Mouse (Mus musculus): Measurements from ENCODE around the gene Tmem127. TPM values are rescaled to one million over a fixed set of nuclear protein-coding genes. Genes with fewer than 3 reads are reported as not detected.
"Not testable (repeated sequence)": the region's sequence is repeated elsewhere in the genome, so short reads cannot be mapped to it uniquely, and the experiment has no call there.

Tmem127 gene
- 26.5 and 26.6 TPM in 2 replicates for polyA plus RNA-seq (2015; fragmentation: Nextera tagmentation; extraction: Ambion mirVana)

DNA sequence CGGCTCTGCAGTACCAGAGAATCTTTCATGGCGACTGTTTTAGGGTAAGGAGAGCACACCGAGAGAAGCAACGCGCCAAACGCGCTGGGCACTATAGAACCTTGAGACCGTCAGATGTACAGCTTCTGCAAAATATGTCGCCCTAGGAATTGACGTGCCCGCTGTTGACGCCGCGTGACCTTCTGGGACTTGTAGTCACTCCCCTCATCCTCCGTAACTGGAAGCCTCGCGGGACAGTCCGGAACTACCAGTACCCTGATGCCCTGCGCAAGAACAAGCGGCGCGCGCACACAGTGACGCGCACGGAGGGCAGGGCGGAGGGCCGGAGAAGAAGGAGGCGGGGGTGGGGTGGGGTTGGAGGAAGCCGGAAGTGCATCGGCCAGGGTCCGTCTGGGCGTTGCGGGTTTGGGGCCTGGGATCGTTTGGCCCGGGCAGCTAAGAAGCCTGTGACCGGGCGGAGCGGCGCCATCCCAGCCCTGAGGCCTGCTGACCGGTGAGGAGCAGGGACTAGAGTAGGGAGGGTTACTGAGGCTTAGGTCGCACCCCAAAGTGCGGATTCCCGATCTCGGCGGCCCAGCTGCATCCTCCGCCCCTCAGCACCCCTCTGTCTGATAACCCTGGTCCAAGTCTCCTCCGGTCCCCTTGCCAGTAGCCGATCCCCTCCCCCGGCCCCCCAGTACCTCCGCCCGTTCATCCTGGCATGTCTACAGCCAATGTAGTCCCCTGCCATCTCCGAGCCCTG, at the start of gene Tmem127, which contains the start of gene Ciao1:
Gene Tmem127 (plus strand): TSS at position 317 of the 742 bp plus-strand sequence.
Gene Ciao1 (minus strand): TSS at position 225 of the 742 bp plus-strand sequence.
- Histone ChIP-seq H3K4me1 (replicated peaks; ENCODE audit: control insufficient read depth, insufficient read depth, low read length) (peaks cover 16% of the 10 kb centered on the region), H3K9ac (ENCODE audit: low read length) (peak within 1 kb of the TSS; percentile 96), H3K4me2 (ENCODE audit: low read depth, low read length) (peak within 1 kb of the TSS; percentile 95), H3K27ac (ENCODE audit: low read length) (peak within 1 kb of the TSS; percentile 38; the same call in 1 of the 2 replicates), H3K36me3 (ENCODE audit: control insufficient read depth, insufficient read depth, low read length) (peaks cover 13% of the 10 kb centered on the region), H3K4me3 (ENCODE audit: low read length) (peak within 1 kb of the TSS; percentile 93), H3K27me3 (ENCODE audit: control insufficient read depth, insufficient read depth, low read depth, low read length) (no peaks in the 10 kb centered on the region), H3K9me3 (ENCODE audit: control insufficient read depth, low read length) (no peaks in the 10 kb centered on the region)
- peak; percentile 99 for ATAC-seq (ENCODE audit: low read depth)
- WGBS, result under 1% methylated on average over 53 of the region's 53 CpGs

DNA sequence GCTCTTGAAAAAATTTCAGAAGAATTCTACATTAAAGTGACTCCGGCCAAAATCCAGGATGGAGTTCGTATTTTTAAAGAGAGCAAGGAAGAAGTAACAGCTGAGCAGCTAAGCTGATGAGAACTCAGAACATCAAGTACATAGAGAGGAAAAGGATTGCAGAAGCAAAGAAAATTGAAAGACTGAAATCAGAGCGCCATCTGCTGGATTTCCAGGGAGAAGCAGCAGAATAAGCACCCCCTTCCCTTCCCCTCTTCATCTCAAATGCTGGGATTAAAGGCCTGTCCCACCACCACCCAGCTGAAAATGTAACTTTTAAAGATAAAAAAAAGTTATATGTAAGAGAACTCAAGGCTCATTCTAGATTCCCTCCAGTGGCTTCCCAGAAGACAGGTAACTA, 42.8 kb upstream of the Tmem127 start:
- no peaks in the 10 kb centered on the region for H3K9me3 ChIP-seq (ENCODE audit: control insufficient read depth, low read length)
- H3K4me2 ChIP-seq (ENCODE audit: low read depth, low read length), result no peak overlapping the region
- H3K4me3 ChIP-seq (ENCODE audit: low read length), result no peak overlapping the region
- WGBS, result 28% methylated on average over 3 of the region's 3 CpGs
- peaks cover 2% of the 10 kb centered on the region; the same call in 1 of the 2 replicates for H3K36me3 ChIP-seq (ENCODE audit: control insufficient read depth, insufficient read depth, low read length)
- no peak overlapping the region for H3K27ac ChIP-seq (ENCODE audit: low read length)
- peaks cover 9% of the 10 kb centered on the region for H3K4me1 ChIP-seq (replicated peaks; ENCODE audit: control insufficient read depth, insufficient read depth, low read length)
- no peaks in the 10 kb centered on the region for H3K27me3 ChIP-seq (ENCODE audit: control insufficient read depth, insufficient read depth, low read depth, low read length)
- ATAC-seq (ENCODE audit: low read depth), result no peak
- no peak overlapping the region for H3K9ac ChIP-seq (ENCODE audit: low read length)

DNA sequence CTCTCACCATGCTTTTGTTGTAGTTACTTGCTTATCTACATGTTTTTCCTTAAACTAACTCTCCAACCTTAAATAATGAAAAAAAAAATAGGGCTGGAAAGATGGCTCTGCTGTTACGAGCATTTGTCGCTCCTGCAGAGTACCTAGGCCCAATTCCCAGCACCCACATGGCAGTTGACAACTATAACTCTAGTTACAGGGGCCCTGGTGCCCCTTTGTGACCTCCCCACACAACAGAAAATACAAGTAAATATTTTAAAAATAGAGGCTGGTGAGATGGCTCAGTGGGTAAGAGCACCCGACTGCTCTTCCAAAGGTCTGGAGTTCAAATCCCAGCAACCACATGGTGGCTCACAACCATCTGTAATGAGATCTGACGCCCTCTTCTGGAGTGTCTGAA, 41.8 kb upstream of the Tmem127 start:
- H3K9ac ChIP-seq (ENCODE audit: low read length); H3K27me3 ChIP-seq (ENCODE audit: control insufficient read depth, insufficient read depth, low read depth, low read length); H3K27ac ChIP-seq (ENCODE audit: low read length); H3K4me3 ChIP-seq (ENCODE audit: low read length); H3K36me3 ChIP-seq (ENCODE audit: control insufficient read depth, insufficient read depth, low read length); H3K4me2 ChIP-seq (ENCODE audit: low read depth, low read length); H3K9me3 ChIP-seq (ENCODE audit: control insufficient read depth, low read length); ATAC-seq (ENCODE audit: low read depth): not testable (repeated sequence)
- 79% methylated on average over 4 of the region's 4 CpGs for WGBS
- H3K4me1 ChIP-seq (replicated peaks; ENCODE audit: control insufficient read depth, insufficient read depth, low read length), result peaks cover 10% of the 10 kb centered on the region

DNA sequence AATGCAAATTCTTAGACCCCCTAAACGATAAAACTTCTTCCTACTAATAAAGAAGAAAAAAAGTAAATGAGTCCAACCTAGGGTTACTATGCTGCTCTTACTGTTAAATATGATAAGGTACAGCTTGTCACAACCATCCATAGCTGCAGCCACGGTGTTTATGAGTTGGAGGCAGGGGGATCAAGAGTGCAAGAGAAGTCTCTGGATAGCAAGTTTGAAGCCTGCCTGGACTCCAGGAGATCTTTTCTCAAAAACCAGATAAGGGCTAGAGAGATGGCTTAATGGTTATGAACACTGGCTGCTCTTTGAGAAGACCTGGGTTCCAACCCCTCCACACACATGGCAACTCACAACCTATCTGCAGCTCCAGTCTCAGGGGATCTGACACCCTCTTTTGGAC, 40.8 kb upstream of the Tmem127 start:
- H3K9me3 ChIP-seq (ENCODE audit: control insufficient read depth, low read length), result no peaks in the 10 kb centered on the region
- peaks cover 13% of the 10 kb centered on the region for H3K36me3 ChIP-seq (ENCODE audit: control insufficient read depth, insufficient read depth, low read length)
- H3K4me3 ChIP-seq (ENCODE audit: low read length), result no peak overlapping the region
- no peak overlapping the region for H3K27ac ChIP-seq (ENCODE audit: low read length)
- H3K27me3 ChIP-seq (ENCODE audit: control insufficient read depth, insufficient read depth, low read depth, low read length), result no peaks in the 10 kb centered on the region
- no peak overlapping the region for H3K9ac ChIP-seq (ENCODE audit: low read length)
- H3K4me1 ChIP-seq (replicated peaks; ENCODE audit: control insufficient read depth, insufficient read depth, low read length), result peaks cover 10% of the 10 kb centered on the region
- WGBS, result 90% methylated on average over 2 of the region's 2 CpGs
- no peak for ATAC-seq (ENCODE audit: low read depth)
- no peak overlapping the region for H3K4me2 ChIP-seq (ENCODE audit: low read depth, low read length)

DNA sequence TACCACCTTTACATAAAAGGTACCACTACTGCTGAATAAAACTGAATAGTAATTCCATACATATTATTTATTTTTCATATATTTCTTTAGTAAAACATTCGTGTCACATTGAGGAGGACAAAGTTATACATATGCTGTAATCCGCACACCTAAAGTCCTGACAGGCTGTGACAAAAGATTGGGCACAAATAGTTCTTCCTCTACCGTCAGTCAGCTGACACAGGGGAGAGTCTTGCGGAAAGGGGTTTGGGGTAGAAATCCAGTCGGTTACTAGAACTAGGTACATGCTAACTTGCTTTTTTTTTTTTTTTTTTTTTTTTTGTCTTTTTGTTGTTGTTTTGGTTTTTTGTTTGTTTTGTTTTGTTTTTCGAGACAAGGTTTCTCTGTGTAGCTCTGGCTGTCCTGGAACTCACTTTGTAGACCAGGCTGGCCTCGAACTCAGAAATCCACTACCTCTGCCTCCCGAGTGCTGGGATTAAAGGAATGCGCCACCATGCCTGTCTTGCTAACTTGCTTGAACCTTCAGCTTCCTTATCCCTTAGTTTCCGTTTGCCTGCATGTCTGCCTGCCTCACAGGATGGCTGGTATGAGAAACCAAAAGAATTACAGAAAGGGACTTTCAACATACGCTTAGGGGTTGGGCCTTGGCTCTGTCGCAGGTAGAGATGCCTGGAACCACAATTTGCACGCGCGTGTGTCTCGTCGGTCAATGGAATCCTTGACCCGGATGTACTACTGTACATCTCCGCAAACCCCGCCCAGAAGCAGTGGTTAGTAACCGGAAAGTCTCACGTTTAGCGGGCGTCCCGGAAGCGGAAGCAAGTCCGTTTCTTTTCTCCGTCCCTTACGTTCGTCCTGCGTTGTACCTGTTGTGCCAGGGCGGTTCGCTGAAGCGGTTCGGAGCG, 39.9 kb upstream of the Tmem127 start, which contains the start of the genes 1810024B03Rik and Snrnp200:
Gene 1810024B03Rik (minus strand): TSS at position 734 of the 905 bp plus-strand sequence.
Gene Snrnp200 (plus strand): TSS at position 840 of the 905 bp plus-strand sequence.
- Histone ChIP-seq H3K27ac (ENCODE audit: low read length) (peak within 1 kb of the TSS; percentile 68), H3K4me1 (replicated peaks; ENCODE audit: control insufficient read depth, insufficient read depth, low read length) (peaks cover 10% of the 10 kb centered on the region), H3K27me3 (ENCODE audit: control insufficient read depth, insufficient read depth, low read depth, low read length) (no peaks in the 10 kb centered on the region), H3K36me3 (ENCODE audit: control insufficient read depth, insufficient read depth, low read length) (peaks cover 14% of the 10 kb centered on the region), H3K4me2 (ENCODE audit: low read depth, low read length) (peak within 1 kb of the TSS; percentile 96), H3K4me3 (ENCODE audit: low read length) (peak within 1 kb of the TSS; percentile 99), H3K9ac (ENCODE audit: low read length) (peak within 1 kb of the TSS; percentile 92), H3K9me3 (ENCODE audit: control insufficient read depth, low read length) (no peaks in the 10 kb centered on the region)
- 10% methylated on average over 36 of the region's 36 CpGs for WGBS
- ATAC-seq (ENCODE audit: low read depth), result peak; percentile 99

DNA sequence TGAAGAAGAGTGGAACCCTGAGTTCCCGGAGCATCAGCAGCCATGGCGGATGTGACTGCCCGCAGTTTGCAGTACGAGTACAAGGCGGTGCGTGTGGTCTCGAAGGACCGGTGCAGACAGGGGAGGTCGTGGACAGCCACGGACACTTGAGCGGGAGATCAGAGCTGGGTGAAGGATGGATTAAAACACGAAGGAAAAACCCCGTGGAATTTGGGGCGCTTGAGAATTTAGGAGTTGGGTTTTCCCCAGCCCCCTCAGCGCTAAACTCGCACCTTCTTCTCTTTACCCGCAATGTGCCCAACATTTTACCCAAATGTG, 39.3 kb upstream of the Tmem127 start:
- H3K4me3 ChIP-seq (ENCODE audit: low read length), result peak overlapping the region; percentile 99
- peak overlapping the region; percentile 92 for H3K9ac ChIP-seq (ENCODE audit: low read length)
- no peak for ATAC-seq (ENCODE audit: low read depth)
- peaks cover 10% of the 10 kb centered on the region for H3K4me1 ChIP-seq (replicated peaks; ENCODE audit: control insufficient read depth, insufficient read depth, low read length)
- H3K9me3 ChIP-seq (ENCODE audit: control insufficient read depth, low read length), result no peaks in the 10 kb centered on the region
- H3K4me2 ChIP-seq (ENCODE audit: low read depth, low read length), result peak overlapping the region; percentile 96
- WGBS, result under 1% methylated on average over 17 of the region's 17 CpGs
- H3K27ac ChIP-seq (ENCODE audit: low read length), result peak overlapping the region; percentile 68
- H3K36me3 ChIP-seq (ENCODE audit: control insufficient read depth, insufficient read depth, low read length), result peaks cover 18% of the 10 kb centered on the region
- no peaks in the 10 kb centered on the region for H3K27me3 ChIP-seq (ENCODE audit: control insufficient read depth, insufficient read depth, low read depth, low read length)

DNA sequence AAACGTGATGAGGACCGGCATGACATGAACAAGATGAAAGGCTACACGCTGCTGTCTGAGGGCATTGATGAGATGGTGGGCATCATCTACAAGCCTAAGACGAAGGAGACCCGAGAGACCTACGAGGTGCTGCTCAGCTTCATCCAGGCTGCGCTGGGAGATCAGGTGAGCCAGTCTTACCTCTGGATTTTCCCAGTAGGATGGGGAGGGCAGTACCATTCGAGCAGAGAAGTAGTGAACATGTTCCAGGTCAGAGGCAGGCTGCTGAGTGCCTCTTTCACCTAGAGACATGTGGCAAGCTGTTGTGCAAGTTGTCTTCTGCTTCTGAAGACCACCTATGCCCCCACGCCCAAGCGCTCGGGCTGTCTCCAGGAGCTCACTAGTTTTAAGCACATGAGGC, 37.0 kb upstream of the Tmem127 start:
- Histone ChIP-seq H3K9me3 (ENCODE audit: control insufficient read depth, low read length) (no peaks in the 10 kb centered on the region), H3K27ac (ENCODE audit: low read length) (no peak overlapping the region), H3K9ac (ENCODE audit: low read length) (no peak overlapping the region), H3K4me3 (ENCODE audit: low read length) (no peak overlapping the region), H3K4me2 (ENCODE audit: low read depth, low read length) (no peak overlapping the region), H3K4me1 (replicated peaks; ENCODE audit: control insufficient read depth, insufficient read depth, low read length) (peaks cover 10% of the 10 kb centered on the region), H3K36me3 (ENCODE audit: control insufficient read depth, insufficient read depth, low read length) (peaks cover 30% of the 10 kb centered on the region), H3K27me3 (ENCODE audit: control insufficient read depth, insufficient read depth, low read depth, low read length) (no peaks in the 10 kb centered on the region)
- WGBS, result 93% methylated on average over 11 of the region's 11 CpGs
- no peak for ATAC-seq (ENCODE audit: low read depth)

DNA sequence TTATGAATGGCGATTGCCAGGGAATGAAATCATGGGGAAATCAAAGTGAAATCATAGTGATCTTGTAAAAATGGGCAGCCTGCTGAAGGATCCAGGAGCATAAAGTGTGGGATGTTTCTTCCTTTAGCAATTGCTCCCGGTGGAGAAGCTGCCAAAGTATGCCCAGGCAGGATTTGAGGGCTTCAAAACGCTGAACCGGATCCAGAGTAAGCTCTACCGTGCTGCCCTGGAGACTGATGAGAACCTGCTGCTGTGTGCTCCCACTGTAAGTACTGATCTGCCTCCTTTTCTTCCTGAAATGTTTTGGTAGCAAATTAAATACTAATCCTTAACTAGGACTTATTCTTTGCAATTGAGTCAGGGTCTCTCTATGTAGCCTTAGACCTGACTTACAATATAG, 30.0 kb upstream of the Tmem127 start:
- no peak for ATAC-seq (ENCODE audit: low read depth)
- 93% methylated on average over 5 of the region's 5 CpGs for WGBS
- H3K27ac ChIP-seq (ENCODE audit: low read length), result no peak overlapping the region

DNA sequence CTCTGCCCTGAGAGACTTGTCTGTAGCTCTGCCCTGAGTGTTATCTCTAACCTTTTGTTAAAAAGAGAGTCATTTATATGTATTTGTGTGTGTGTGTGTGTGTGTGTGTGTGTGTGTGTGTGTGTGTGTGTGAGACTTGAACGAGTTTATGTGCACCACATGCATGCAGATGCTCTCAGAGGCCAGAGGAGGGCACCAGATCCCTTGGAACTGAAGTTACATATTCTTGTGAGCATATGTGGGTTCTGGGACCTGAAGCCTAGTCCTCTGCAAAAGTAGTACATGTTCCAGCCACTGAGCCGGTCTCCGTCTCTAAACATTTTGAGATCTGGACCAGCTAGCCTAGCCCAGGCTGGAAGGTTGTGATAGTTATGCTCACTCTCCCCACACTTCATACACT, 22.4 kb upstream of the Tmem127 start:
- H3K4me1 ChIP-seq (replicated peaks; ENCODE audit: control insufficient read depth, insufficient read depth, low read length), result no peaks in the 10 kb centered on the region
- no peak overlapping the region for H3K27ac ChIP-seq (ENCODE audit: low read length)
- ATAC-seq (ENCODE audit: low read depth), result no peak
- no peaks in the 10 kb centered on the region for H3K9me3 ChIP-seq (ENCODE audit: control insufficient read depth, low read length)
- H3K4me3 ChIP-seq (ENCODE audit: low read length), result no peak overlapping the region
- H3K4me2 ChIP-seq (ENCODE audit: low read depth, low read length), result no peak overlapping the region
- no peaks in the 10 kb centered on the region for H3K27me3 ChIP-seq (ENCODE audit: control insufficient read depth, insufficient read depth, low read depth, low read length)
- peaks cover 77% of the 10 kb centered on the region for H3K36me3 ChIP-seq (ENCODE audit: control insufficient read depth, insufficient read depth, low read length)
- 96% methylated on average over 3 of the region's 3 CpGs for WGBS
- no peak overlapping the region for H3K9ac ChIP-seq (ENCODE audit: low read length)

More for the DNA sequence above, 30.0 kb upstream of the Tmem127 start:
- Histone ChIP-seq H3K27me3 (ENCODE audit: control insufficient read depth, insufficient read depth, low read depth, low read length) (no peaks in the 10 kb centered on the region), H3K4me2 (ENCODE audit: low read depth, low read length) (no peak overlapping the region), H3K4me3 (ENCODE audit: low read length) (no peak overlapping the region), H3K9ac (ENCODE audit: low read length) (no peak overlapping the region), H3K36me3 (ENCODE audit: control insufficient read depth, insufficient read depth, low read length) (peaks cover 70% of the 10 kb centered on the region), H3K9me3 (ENCODE audit: control insufficient read depth, low read length) (no peaks in the 10 kb centered on the region), H3K4me1 (replicated peaks; ENCODE audit: control insufficient read depth, insufficient read depth, low read length) (no peaks in the 10 kb centered on the region)
